ENCODE assay signal across 12 mouse cellular contexts in the genomic region with DNA sequence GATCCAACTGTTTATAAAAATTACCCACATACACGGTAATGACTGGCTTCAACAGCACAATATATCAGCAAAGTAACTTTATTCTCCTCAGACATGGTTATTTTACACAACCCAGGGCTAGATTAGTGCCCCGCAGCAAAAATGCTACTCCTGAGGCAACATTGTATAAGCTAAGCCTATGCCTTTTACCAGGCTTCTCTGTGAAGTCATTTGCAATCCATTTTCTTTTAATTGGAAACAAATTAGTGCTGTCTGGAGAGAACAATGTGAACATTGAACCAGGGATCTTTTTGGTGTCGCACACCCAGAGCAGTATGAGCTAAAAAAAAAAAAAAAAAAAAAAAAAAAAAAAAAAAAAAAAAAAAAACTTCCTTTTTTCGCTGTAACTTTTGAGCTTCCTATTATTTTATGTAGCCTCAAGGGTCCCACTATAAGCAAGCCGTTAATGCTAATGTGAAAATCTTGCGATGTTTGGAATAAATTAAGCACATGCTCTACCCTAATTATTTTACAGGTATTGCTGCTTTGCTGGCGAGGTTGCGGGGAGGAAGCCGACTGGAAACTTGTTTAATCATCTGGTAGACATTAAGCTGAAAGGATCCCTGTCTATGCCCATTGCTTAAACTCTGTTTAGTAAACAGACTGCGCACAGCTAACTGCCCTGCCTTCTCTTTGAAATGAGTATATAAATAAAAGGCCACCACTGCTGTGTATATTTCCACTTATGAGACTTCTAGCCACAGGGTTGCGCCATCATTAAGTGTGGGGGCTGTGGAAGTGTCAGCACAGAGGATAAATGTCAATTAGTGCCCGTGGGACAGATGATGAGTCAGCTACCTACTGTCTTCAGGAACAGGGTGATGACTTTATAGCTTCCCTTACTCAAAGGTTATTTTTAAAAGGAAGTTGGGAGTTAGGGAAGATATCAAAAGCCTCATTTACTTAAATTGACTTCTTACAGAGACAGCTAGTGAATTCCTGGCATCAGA.
DNase-seq lines count a peak whose midpoint lies in the region; ATAC-seq and TF ChIP-seq lines count a peak whose summit lies in the region.
"Had no signal": no experiment of that assay in that cellular context is flagged by ENCODE, and none has a peak within 500 bp of the region (broad histone marks: within the 10 kb centered on the region; RNA-seq: fewer than 3 reads in every experiment).

No protein-coding gene starts in this region.

- TF ChIP-seq CTCF in brain, embryonic 14.5 days (IDR thresholded peaks at IDR 0.05; ENCODE audit: borderline replicate concordance, extremely low read depth, insufficient read depth, insufficient read length) = no peak

- H3K4me1 ChIP-seq in kidney, embryonic 16.5 days (ENCODE audit: insufficient read depth, low read length) = peaks cover 2% of the 10 kb centered on the region; the same call in 1 of the 2 replicates
- H3K4me1 ChIP-seq in forebrain, embryonic 15.5 days = peaks cover 11% of the 10 kb centered on the region; the same call in 1 of the 2 replicates
- no peaks in the 10 kb centered on the region for H3K4me1 ChIP-seq in neural tube, embryonic 12.5 days

- no peaks in the 10 kb centered on the region for H3K27me3 ChIP-seq in kidney, embryonic 16.5 days (ENCODE audit: insufficient read depth, low read length)
- peaks cover 6% of the 10 kb centered on the region; the same call in 1 of the 2 replicates for H3K27me3 ChIP-seq in forebrain, embryonic 15.5 days
- no peaks in the 10 kb centered on the region for H3K27me3 ChIP-seq in neural tube, embryonic 12.5 days (replicated peaks)

- H3K36me3 ChIP-seq in kidney, embryonic 16.5 days (ENCODE audit: insufficient read depth, low read length) = no peaks in the 10 kb centered on the region
- H3K36me3 ChIP-seq in forebrain, embryonic 15.5 days = no peaks in the 10 kb centered on the region
- H3K36me3 ChIP-seq in neural tube, embryonic 12.5 days = no peaks in the 10 kb centered on the region

- TF ChIP-seq POLR2A in brain, embryonic 14.5 days (IDR thresholded peaks at IDR 0.05; ENCODE audit: borderline replicate concordance, extremely low read depth, insufficient read depth, insufficient read length, poor library complexity, severe bottlenecking) = no peak

- 48% methylated on average over 12 of the region's 12 CpGs for WGBS in kidney, embryonic 16.5 days
- 17% methylated on average over 12 of the region's 12 CpGs for WGBS in forebrain, embryonic 15.5 days
- 51% methylated on average over 12 of the region's 12 CpGs for WGBS in neural tube, embryonic 12.5 days

- H3K4me2 ChIP-seq in kidney, embryonic 16.5 days (replicated peaks; ENCODE audit: low read depth, low read length) = peak overlapping the region; percentile 16; the same call in 1 of the 2 replicates
- H3K4me2 ChIP-seq in forebrain, embryonic 15.5 days (replicated peaks) = peak overlapping the region; percentile 10; the same call in 1 of the 2 replicates
- peak overlapping the region; percentile 12; the same call in 1 of the 2 replicates for H3K4me2 ChIP-seq in neural tube, embryonic 12.5 days (replicated peaks)

- no peak overlapping the region for H3K4me3 ChIP-seq in kidney, embryonic 16.5 days (ENCODE audit: low read length)
- H3K4me3 ChIP-seq in forebrain, embryonic 15.5 days = no peak overlapping the region
- H3K4me3 ChIP-seq in neural tube, embryonic 12.5 days = no peak overlapping the region
- H3K4me3 ChIP-seq: gastrocnemius, adult 2 months had no signal

- H3K9me3 ChIP-seq in kidney, embryonic 16.5 days (ENCODE audit: low read length) = no peaks in the 10 kb centered on the region
- no peaks in the 10 kb centered on the region for H3K9me3 ChIP-seq in forebrain, embryonic 15.5 days
- no peaks in the 10 kb centered on the region for H3K9me3 ChIP-seq in neural tube, embryonic 12.5 days

- ATAC-seq in kidney, embryonic 16.5 days (ENCODE audit: low FRiP score, low TSS enrichment) = no peak
- no peak for ATAC-seq in forebrain, embryonic 15.5 days (replicated peaks)
- no peak for ATAC-seq in neural tube, embryonic 12.5 days (ENCODE audit: low FRiP score, low read depth)
- ATAC-seq: CD4-positive, CD25-positive, alpha-beta regulatory T cell, adult 4 months had no signal

- H3K27ac ChIP-seq in kidney, embryonic 16.5 days (ENCODE audit: low read length) = no peak overlapping the region
- no peak overlapping the region for H3K27ac ChIP-seq in forebrain, embryonic 15.5 days (replicated peaks)
- H3K27ac ChIP-seq in neural tube, embryonic 12.5 days = no peak overlapping the region
- H3K27ac ChIP-seq: gastrocnemius, adult 2 months had no signal

- DNase-seq in kidney, postnatal 10 days = no peak
- peak; percentile 52 for DNase-seq in brain, embryonic 14.5 days (ENCODE audit: low read depth)
- no peak for DNase-seq in ovary, postnatal 14 days (ENCODE audit: low spot score)
- no peak for DNase-seq in cerebellum, postnatal 10 days
- DNase-seq in right cerebral cortex, postnatal 25 days = no peak
- DNase-seq: cerebellum, postnatal 14 days; gastrocnemius, adult 2 months; kidney, postnatal 36 days had no signal

- no peak overlapping the region for H3K9ac ChIP-seq in kidney, embryonic 16.5 days (replicated peaks; ENCODE audit: low read length)
- no peak overlapping the region for H3K9ac ChIP-seq in forebrain, embryonic 15.5 days (replicated peaks)
- H3K9ac ChIP-seq in neural tube, embryonic 12.5 days = no peak overlapping the region
